Mouse (Mus musculus) cerebellum, adult 2 months (tissue): ENCODE results near the gene Top1.

Experiments used
- CTCF ChIP-seq: fragments of 200-500 bp; IDR thresholded peaks from 2 replicates; pipeline ENCODE4 v1.5.1; 2011; ENCODE audit warnings: low read depth, mild to moderate bottlenecking, control low read depth, low read length, moderate library complexity, borderline replicate concordance; ENCODE audit not compliant: insufficient read depth
- POLR2A ChIP-seq: fragments of 200-500 bp; IDR thresholded peaks from 2 replicates; pipeline ENCODE4 v1.6.1; 2011; ENCODE audit warnings: low read length, control low read depth, borderline replicate concordance; ENCODE audit not compliant: insufficient read depth

DNA sequence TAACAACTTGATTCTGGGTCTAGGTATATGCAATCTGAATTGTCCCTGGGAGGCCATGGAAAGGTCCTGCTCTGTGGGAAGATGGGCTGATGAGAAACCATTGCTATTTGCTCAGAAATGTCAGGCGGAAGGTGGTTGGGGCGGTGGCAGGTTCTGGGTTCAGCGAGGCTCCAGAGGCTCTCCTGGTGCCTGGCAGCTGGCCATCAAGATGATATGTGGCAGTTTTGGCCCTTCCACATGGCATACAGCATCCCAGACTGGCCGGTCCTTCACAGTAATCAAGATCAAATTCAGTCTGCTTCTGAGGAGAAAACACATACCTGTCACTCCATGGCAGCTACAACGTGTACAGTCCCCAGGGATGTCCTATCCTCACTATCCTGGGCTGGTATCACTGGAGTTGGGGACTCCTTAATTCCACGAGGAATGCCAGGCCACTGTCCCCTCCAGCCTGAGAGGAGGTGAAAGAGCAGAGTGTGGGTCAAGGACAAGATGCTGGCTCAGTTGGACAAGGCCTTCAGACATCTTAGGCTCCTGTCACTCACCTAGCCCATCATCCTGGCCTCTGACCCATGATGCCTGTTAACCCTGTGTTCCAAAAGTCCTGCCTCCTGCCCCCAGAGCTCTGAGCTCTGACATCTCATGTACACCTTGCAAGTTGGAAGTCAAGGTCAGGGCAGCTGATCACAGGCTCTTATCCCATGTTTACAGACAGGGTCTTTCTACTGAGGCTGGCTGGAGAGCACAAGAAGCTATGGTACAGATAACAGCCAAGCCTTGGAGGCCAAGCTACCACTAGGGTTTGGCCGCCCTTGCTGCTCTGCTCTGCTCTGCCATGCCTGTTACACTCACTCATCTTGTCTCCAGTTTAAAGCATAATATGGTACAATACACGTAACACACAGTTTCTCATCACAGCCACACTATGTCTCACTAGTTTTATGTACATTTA, 125.9 kb downstream of the Top1 start:
- TF ChIP-seq CTCF, result no peak
- no peak for TF ChIP-seq POLR2A
